Mouse (Mus musculus) heart, embryonic 15.5 days (tissue): Measurements from ENCODE around the gene Clca3b. TPM values are rescaled to one million over a fixed set of nuclear protein-coding genes. Genes with fewer than 3 reads are reported as not detected.
"Not testable (repeated sequence)": the region's sequence is repeated elsewhere in the genome, so short reads cannot be mapped to it uniquely, and the experiment has no call there.

Source experiments
- ATAC-seq: fragments of 200-750 bp; cut with Nextera tagmentation; replicated peaks from 2 replicates; pipeline ENCODE4 v1.8.0; 2017; ENCODE audit warnings: low read depth, moderate TSS enrichment; ENCODE audit not compliant: insufficient number of reproducible peaks, insufficient read depth, low FRiP score
- H3K27ac ChIP-seq: fragments of 300-500 bp; sonication (generic); 2 replicates; pipeline ENCODE4 v1.5.1; 2015; ENCODE audit warnings: mild to moderate bottlenecking, inconsistent platforms
- H3K27me3 ChIP-seq: fragments of 300-500 bp; sonication (generic); 2 replicates; pipeline ENCODE4 v1.6.1; 2015; ENCODE audit warnings: inconsistent platforms
- H3K36me3 ChIP-seq: fragments of 300-500 bp; sonication (generic); 2 replicates; pipeline ENCODE4 v1.6.1; 2015; ENCODE audit warnings: mild to moderate bottlenecking, inconsistent platforms
- H3K4me1 ChIP-seq: fragments of 300-500 bp; sonication (generic); replicated peaks from 2 replicates; pipeline ENCODE4 v1.6.1; 2015; ENCODE audit warnings: inconsistent platforms
- H3K4me2 ChIP-seq: fragments of 300-500 bp; sonication (generic); 2 replicates; pipeline ENCODE4 v1.6.1; 2015; ENCODE audit warnings: inconsistent platforms, mild to moderate bottlenecking, moderate library complexity
- H3K4me3 ChIP-seq: fragments of 300-500 bp; sonication (generic); 2 replicates; pipeline ENCODE4 v1.5.1; 2015; ENCODE audit warnings: mild to moderate bottlenecking, inconsistent platforms
- H3K9ac ChIP-seq: fragments of 300-500 bp; sonication (generic); 2 replicates; pipeline ENCODE4 v1.6.1; 2015; ENCODE audit warnings: mild to moderate bottlenecking, inconsistent platforms
- H3K9me3 ChIP-seq: fragments of 300-500 bp; sonication (generic); replicated peaks from 2 replicates; pipeline ENCODE4 v1.6.1; 2016; ENCODE audit warnings: inconsistent platforms
- WGBS: fragments of 180-500 bp; shearing (Covaris S2); methylation state at CpG from one replicate; pipeline ENCODE4 v1.1.7; 2015; ENCODE audit warnings: mixed read lengths; 5-methylcytosine and 5-hydroxymethylcytosine counted together
- polyA plus RNA-seq: library from polyadenylated mRNA; unstranded; fragments of >200 nt; fragmentation: Nextera tagmentation; extraction: Ambion mirVana; gene quantifications from 2 replicates; pipeline ENCODE4 v1.2.1, GENCODE M21; 2015

Clca3b gene
- polyA plus RNA-seq, 1 experiment from 2014 or later, result not detected

GRCm38 (mm10) chr3:144811821-144812220 lies 37.3 kb downstream of the Clca3b start:
- Histone ChIP-seq H3K36me3 (no peaks in the 10 kb centered on the region), H3K27ac (no peak overlapping the region), H3K4me3 (no peak overlapping the region), H3K9me3 (no peaks in the 10 kb centered on the region), H3K4me2 (no peak overlapping the region), H3K27me3 (no peaks in the 10 kb centered on the region), H3K9ac (no peak overlapping the region), H3K4me1 (no peaks in the 10 kb centered on the region)
- no peak for ATAC-seq
- WGBS, result 43% methylated on average over 3 of the region's 3 CpGs

GRCm38 (mm10) chr3:144808153-144808925 lies 40.8 kb downstream of the Clca3b start:
- H3K4me3 ChIP-seq, H3K27ac ChIP-seq, H3K27me3 ChIP-seq, H3K9ac ChIP-seq, H3K36me3 ChIP-seq, H3K9me3 ChIP-seq, H3K4me2 ChIP-seq, ATAC-seq, H3K4me1 ChIP-seq: not testable (repeated sequence)
- 58% methylated on average over 16 of the region's 17 CpGs for WGBS

GRCm38 (mm10) chr3:144806626-144807025 lies 42.5 kb downstream of the Clca3b start:
- H3K27me3 ChIP-seq, H3K9ac ChIP-seq, H3K4me3 ChIP-seq, H3K4me2 ChIP-seq, H3K9me3 ChIP-seq, H3K4me1 ChIP-seq, H3K27ac ChIP-seq, ATAC-seq, H3K36me3 ChIP-seq: not testable (repeated sequence)
- WGBS, result 49% methylated on average over 2 of the region's 2 CpGs

GRCm38 (mm10) chr3:144801861-144802260 lies 47.3 kb downstream of the Clca3b start:
- no peak overlapping the region for H3K27ac ChIP-seq
- H3K4me2 ChIP-seq, result no peak overlapping the region
- 29% methylated on average over 8 of the region's 8 CpGs for WGBS
- ATAC-seq, result no peak
- H3K9ac ChIP-seq, result no peak overlapping the region
- no peak overlapping the region for H3K4me3 ChIP-seq
- H3K4me1 ChIP-seq, result no peaks in the 10 kb centered on the region
- H3K27me3 ChIP-seq, result no peaks in the 10 kb centered on the region
- H3K36me3 ChIP-seq, result no peaks in the 10 kb centered on the region
- no peaks in the 10 kb centered on the region for H3K9me3 ChIP-seq

GRCm38 (mm10) chr3:144785181-144786148 lies 63.7 kb downstream of the Clca3b start:
- Histone ChIP-seq H3K27ac (no peak overlapping the region), H3K4me3 (no peak overlapping the region), H3K27me3 (no peaks in the 10 kb centered on the region), H3K4me2 (no peak overlapping the region), H3K9ac (no peak overlapping the region), H3K4me1 (no peaks in the 10 kb centered on the region), H3K36me3 (no peaks in the 10 kb centered on the region), H3K9me3 (no peaks in the 10 kb centered on the region)
- WGBS, result 77% methylated on average over 11 of the region's 11 CpGs
- no peak for ATAC-seq

Other genes starting within 250 kb of the Clca3b start
- 133 and 152 TPM in 2 replicates for gene Sh3glb1, start 129.0 kb downstream of the Clca3b start, polyA plus RNA-seq
- 17.3 and 19.6 TPM in 2 replicates for gene Clca3a1, start 88.4 kb downstream of the Clca3b start, polyA plus RNA-seq
- gene Clca3a2, start 29.9 kb downstream of the Clca3b start, polyA plus RNA-seq, result 7.5 and 15.0 TPM in 2 replicates
- not detected in 2 replicates for gene Clca4b, start 83.2 kb upstream of the Clca3b start, polyA plus RNA-seq
- not detected in 2 replicates for gene Clca4a, start 125.7 kb upstream of the Clca3b start, polyA plus RNA-seq
- 0.33 TPM in 1 of 2 replicates, not detected in the other for gene Clca1, start 183.4 kb upstream of the Clca3b start, polyA plus RNA-seq